Mouse (Mus musculus) C2C12 (cell line): ENCODE results near the gene Grin3a. TPM values are rescaled to one million over a fixed set of nuclear protein-coding genes. Genes with fewer than 3 reads are reported as not detected.
"Not testable (repeated sequence)": the region's sequence is repeated elsewhere in the genome, so short reads cannot be mapped to it uniquely, and the experiment has no call there.

Experiments
- H3K27me3 ChIP-seq: one replicate; pipeline ENCODE4 v1.6.1; 2011; ENCODE audit not compliant: control insufficient read depth, insufficient read depth, insufficient read length
- H3K36me3 ChIP-seq: one replicate; pipeline ENCODE4 v1.6.1; 2011; ENCODE audit not compliant: control insufficient read depth, insufficient read depth
- H3K4me3 ChIP-seq: one replicate; pipeline ENCODE4 v1.5.1; 2011; ENCODE audit warnings: mild to moderate bottlenecking, control low read depth; ENCODE audit not compliant: poor library complexity, insufficient read depth, severe bottlenecking
- H3K79me2 ChIP-seq: one replicate; pipeline ENCODE4 v1.6.1; 2011; ENCODE audit not compliant: control insufficient read depth, insufficient read depth
- H3K79me3 ChIP-seq: one replicate; pipeline ENCODE4 v1.6.1; 2011; ENCODE audit warnings: low read depth, control low read depth
- H3ac ChIP-seq: one replicate; pipeline ENCODE3; 2011; ENCODE audit warnings: low read depth; ENCODE audit not compliant: control insufficient read depth, insufficient read length
- CTCF ChIP-seq: IDR thresholded peaks from one replicate; pipeline ENCODE4 v1.5.1; 2011; ENCODE audit not compliant: control insufficient read depth, insufficient read depth, insufficient read length
- MYOD1 ChIP-seq: IDR thresholded peaks from one replicate; pipeline ENCODE4 v1.6.1; 2011; ENCODE audit warnings: low read depth; ENCODE audit not compliant: control insufficient read depth, insufficient read length
- MYOG ChIP-seq: IDR thresholded peaks from one replicate; pipeline ENCODE4 v1.6.1; 2011; ENCODE audit not compliant: control insufficient read depth, insufficient read length; ENCODE audit errors: extremely low read depth
- USF1 ChIP-seq: IDR thresholded peaks from one replicate; pipeline ENCODE4 v1.6.1; 2011; ENCODE audit warnings: low read depth, mild to moderate bottlenecking, control low read depth, moderate library complexity
- polyA plus RNA-seq: library from polyadenylated mRNA; unstranded; fragments of >200 nt; fragmentation: generic; extraction: Trizol; gene quantifications from one replicate; pipeline ENCODE4 v1.2.1, GENCODE M21; 2012; ENCODE audit warnings: missing spikeins

The Grin3a gene
- polyA plus RNA-seq, 1 experiment: 0.01 TPM

DNA sequence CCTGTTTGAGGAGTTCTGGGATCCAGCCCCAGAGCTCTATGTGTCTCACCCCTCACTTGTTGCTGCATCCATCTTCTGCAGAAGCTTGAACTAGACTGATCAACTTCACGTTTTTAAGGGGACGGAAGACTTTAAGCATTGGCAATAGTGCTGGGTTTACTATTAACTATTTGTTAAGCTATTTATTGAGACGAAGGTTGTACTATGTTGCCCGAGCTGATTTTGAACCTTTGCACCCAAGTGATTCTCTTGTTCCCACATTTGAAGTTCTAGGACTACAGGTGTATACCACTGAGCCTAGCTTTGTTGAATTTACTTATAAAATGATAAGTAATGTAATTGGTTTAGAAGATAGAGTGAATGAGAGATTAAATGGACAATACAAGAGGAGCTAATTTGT, 221.6 kb downstream of the Grin3a start:
- Histone ChIP-seq H3K79me2 (no peaks in the 10 kb centered on the region), H3ac (no peak overlapping the region), H3K4me3 (no peak overlapping the region), H3K36me3 (no peaks in the 10 kb centered on the region), H3K27me3 (peaks cover 3% of the 10 kb centered on the region), H3K79me3 (no peaks in the 10 kb centered on the region)
- no peak for TF ChIP-seq CTCF

- no peaks in the 10 kb centered on the region for H3K79me2 ChIP-seq
- no peaks in the 10 kb centered on the region for H3K36me3 ChIP-seq
- TF ChIP-seq MYOD1 (no peak), USF1 (no peak), CTCF (no peak)
- peaks cover 3% of the 10 kb centered on the region for H3K27me3 ChIP-seq
- no peaks in the 10 kb centered on the region for H3K79me3 ChIP-seq
- H3ac ChIP-seq: no peak overlapping the region
- no peak overlapping the region for H3K4me3 ChIP-seq
Observed at GRCm38 (mm10) chr4:49622272-49622671, 223.3 kb downstream of the Grin3a start.

GRCm38 (mm10) chr4:49619861-49620260, 225.7 kb downstream of the Grin3a start:
- H3ac ChIP-seq, H3K36me3 ChIP-seq, H3K79me2 ChIP-seq, H3K4me3 ChIP-seq, H3K27me3 ChIP-seq, H3K79me3 ChIP-seq: not testable (repeated sequence)

GRCm38 (mm10) chr4:49616924-49617323, 228.6 kb downstream of the Grin3a start:
- Histone ChIP-seq H3K27me3 (no peaks in the 10 kb centered on the region), H3ac (no peak overlapping the region), H3K4me3 (no peak overlapping the region), H3K36me3 (no peaks in the 10 kb centered on the region), H3K79me3 (no peaks in the 10 kb centered on the region), H3K79me2 (no peaks in the 10 kb centered on the region)
- TF ChIP-seq MYOD1 (no peak), MYOG (no peak)

Other genes starting within 250 kb of the Grin3a start
- gene Tmem246, start 247.9 kb downstream of the Grin3a start, polyA plus RNA-seq: 0.34 TPM
- 17.3 TPM for gene Rnf20, start 213.7 kb downstream of the Grin3a start, polyA plus RNA-seq
- not detected for gene Ppp3r2, start 163.7 kb downstream of the Grin3a start, polyA plus RNA-seq